Mouse (Mus musculus): Measurements from ENCODE around the gene Ndst4. TPM values are rescaled to one million over a fixed set of nuclear protein-coding genes. Genes with fewer than 3 reads are reported as not detected.

The Ndst4 gene
- polyA plus RNA-seq, 1 experiment from 2014 or later = not detected

GRCm38 (mm10) chr3:125660884-125661532, 257.1 kb downstream of the Ndst4 start:
- no peak overlapping the region for H3K9ac ChIP-seq
- H3K4me2 ChIP-seq = no peak overlapping the region
- no peaks in the 10 kb centered on the region for H3K27me3 ChIP-seq
- no peaks in the 10 kb centered on the region for H3K9me3 ChIP-seq (replicated peaks)
- no peaks in the 10 kb centered on the region for H3K36me3 ChIP-seq
- 45% methylated on average over 2 of the region's 2 CpGs for WGBS (ENCODE audit: insufficient replicate concordance)
- ATAC-seq (ENCODE audit: low read depth) (no peak), DNase-seq (no peak)
- no peaks in the 10 kb centered on the region for H3K4me1 ChIP-seq (replicated peaks)
- H3K27ac ChIP-seq = no peak overlapping the region
- no peak overlapping the region for H3K4me3 ChIP-seq (replicated peaks)

- H3K9ac ChIP-seq = no peak overlapping the region
- ATAC-seq (ENCODE audit: low read depth) (no peak), DNase-seq (no peak)
- 56% methylated on average over 9 of the region's 9 CpGs for WGBS (ENCODE audit: insufficient replicate concordance)
- H3K36me3 ChIP-seq = no peaks in the 10 kb centered on the region
- no peak overlapping the region for H3K4me2 ChIP-seq
- H3K4me3 ChIP-seq (replicated peaks) = no peak overlapping the region
- no peak overlapping the region for H3K27ac ChIP-seq
- no peaks in the 10 kb centered on the region for H3K4me1 ChIP-seq (replicated peaks)
- H3K9me3 ChIP-seq (replicated peaks) = no peaks in the 10 kb centered on the region
- H3K27me3 ChIP-seq = no peaks in the 10 kb centered on the region
These were observed 270.3 kb downstream of the Ndst4 start for GRCm38 (mm10) chr3:125673997-125674794.

GRCm38 (mm10) chr3:125675211-125675896, 271.5 kb downstream of the Ndst4 start:
- Histone ChIP-seq H3K27ac (no peak overlapping the region), H3K9ac (no peak overlapping the region), H3K27me3 (no peaks in the 10 kb centered on the region), H3K4me3 (replicated peaks) (no peak overlapping the region), H3K36me3 (no peaks in the 10 kb centered on the region), H3K9me3 (replicated peaks) (no peaks in the 10 kb centered on the region), H3K4me1 (replicated peaks) (no peaks in the 10 kb centered on the region), H3K4me2 (no peak overlapping the region)
- DNase-seq (no peak), ATAC-seq (ENCODE audit: low read depth) (no peak)
- 57% methylated on average over 6 of the region's 6 CpGs for WGBS (ENCODE audit: insufficient replicate concordance)

GRCm38 (mm10) chr3:125678924-125679323, 275.0 kb downstream of the Ndst4 start:
- H3K4me1 ChIP-seq (replicated peaks) = no peaks in the 10 kb centered on the region
- H3K4me2 ChIP-seq = no peak overlapping the region
- WGBS (ENCODE audit: insufficient replicate concordance) = 70% methylated on average over 9 of the region's 9 CpGs
- H3K9ac ChIP-seq = no peak overlapping the region
- no peak for DNase-seq
- no peaks in the 10 kb centered on the region for H3K36me3 ChIP-seq
- no peak overlapping the region for H3K4me3 ChIP-seq (replicated peaks)
- H3K9me3 ChIP-seq (replicated peaks) = no peaks in the 10 kb centered on the region
- no peak overlapping the region for H3K27ac ChIP-seq
- no peak for ATAC-seq (ENCODE audit: low read depth)
- no peaks in the 10 kb centered on the region for H3K27me3 ChIP-seq

- no peak for ATAC-seq (ENCODE audit: low read depth)
- 63% methylated on average over 8 of the region's 8 CpGs for WGBS (ENCODE audit: insufficient replicate concordance)
- H3K36me3 ChIP-seq = no peaks in the 10 kb centered on the region
These were observed 279.8 kb downstream of the Ndst4 start for GRCm38 (mm10) chr3:125683460-125684230.

GRCm38 (mm10) chr3:125684583-125684982, 280.7 kb downstream of the Ndst4 start:
- ATAC-seq (ENCODE audit: low read depth) (no peak), DNase-seq (no peak)
- H3K4me3 ChIP-seq (replicated peaks) = no peak overlapping the region
- no peaks in the 10 kb centered on the region for H3K36me3 ChIP-seq
- 63% methylated on average over 1 of the region's 1 CpGs for WGBS (ENCODE audit: insufficient replicate concordance)
- no peak overlapping the region for H3K9ac ChIP-seq
- no peaks in the 10 kb centered on the region for H3K27me3 ChIP-seq
- H3K27ac ChIP-seq = no peak overlapping the region
- H3K4me1 ChIP-seq (replicated peaks) = no peaks in the 10 kb centered on the region
- no peaks in the 10 kb centered on the region for H3K9me3 ChIP-seq (replicated peaks)
- H3K4me2 ChIP-seq = no peak overlapping the region

More at GRCm38 (mm10) chr3:125683460-125684230, 279.8 kb downstream of the Ndst4 start:
- H3K4me2 ChIP-seq = no peak overlapping the region
- no peaks in the 10 kb centered on the region for H3K27me3 ChIP-seq
- DNase-seq = no peak
- H3K4me3 ChIP-seq (replicated peaks) = no peak overlapping the region
- no peak overlapping the region for H3K9ac ChIP-seq
- no peak overlapping the region for H3K27ac ChIP-seq
- no peaks in the 10 kb centered on the region for H3K9me3 ChIP-seq (replicated peaks)
- no peaks in the 10 kb centered on the region for H3K4me1 ChIP-seq (replicated peaks)

- no peak overlapping the region for H3K27ac ChIP-seq
- no peaks in the 10 kb centered on the region for H3K36me3 ChIP-seq
- H3K27me3 ChIP-seq = no peaks in the 10 kb centered on the region
- DNase-seq (no peak), ATAC-seq (ENCODE audit: low read depth) (no peak)
- H3K9ac ChIP-seq = no peak overlapping the region
- H3K9me3 ChIP-seq (replicated peaks) = no peaks in the 10 kb centered on the region
- H3K4me2 ChIP-seq = no peak overlapping the region
- H3K4me3 ChIP-seq (replicated peaks) = no peak overlapping the region
- WGBS (ENCODE audit: insufficient replicate concordance) = 38% methylated on average over 2 of the region's 2 CpGs
- no peaks in the 10 kb centered on the region for H3K4me1 ChIP-seq (replicated peaks)
These were observed 283.7 kb downstream of the Ndst4 start for GRCm38 (mm10) chr3:125687601-125688000.

GRCm38 (mm10) chr3:125690948-125691347, 287.1 kb downstream of the Ndst4 start:
- Histone ChIP-seq H3K4me3 (replicated peaks) (no peak overlapping the region), H3K4me2 (no peak overlapping the region), H3K27ac (no peak overlapping the region), H3K9me3 (replicated peaks) (no peaks in the 10 kb centered on the region), H3K9ac (no peak overlapping the region), H3K36me3 (no peaks in the 10 kb centered on the region), H3K27me3 (no peaks in the 10 kb centered on the region), H3K4me1 (replicated peaks) (no peaks in the 10 kb centered on the region)
- WGBS (ENCODE audit: insufficient replicate concordance) = 62% methylated on average over 1 of the region's 1 CpGs
- no peak for DNase-seq
- no peak for ATAC-seq (ENCODE audit: low read depth)

GRCm38 (mm10) chr3:125722953-125723352, 319.1 kb downstream of the Ndst4 start:
- no peaks in the 10 kb centered on the region for H3K27me3 ChIP-seq
- no peaks in the 10 kb centered on the region for H3K36me3 ChIP-seq
- ATAC-seq (ENCODE audit: low read depth) = no peak
- 67% methylated on average over 2 of the region's 2 CpGs for WGBS (ENCODE audit: insufficient replicate concordance)
- no peak overlapping the region for H3K9ac ChIP-seq
- no peak for DNase-seq
- no peak overlapping the region for H3K4me3 ChIP-seq (replicated peaks)
- no peaks in the 10 kb centered on the region for H3K9me3 ChIP-seq (replicated peaks)
- no peak overlapping the region for H3K27ac ChIP-seq
- H3K4me1 ChIP-seq (replicated peaks) = no peaks in the 10 kb centered on the region
- no peak overlapping the region for H3K4me2 ChIP-seq

GRCm38 (mm10) chr3:125734945-125735344, 331.1 kb downstream of the Ndst4 start:
- ATAC-seq (ENCODE audit: low read depth) = no peak
- no peak for DNase-seq
- Histone ChIP-seq H3K27ac (no peak overlapping the region), H3K27me3 (no peaks in the 10 kb centered on the region), H3K4me1 (replicated peaks) (no peaks in the 10 kb centered on the region), H3K4me3 (replicated peaks) (no peak overlapping the region), H3K36me3 (no peaks in the 10 kb centered on the region), H3K4me2 (no peak overlapping the region), H3K9ac (no peak overlapping the region), H3K9me3 (replicated peaks) (no peaks in the 10 kb centered on the region)
- 48% methylated on average over 2 of the region's 2 CpGs for WGBS (ENCODE audit: insufficient replicate concordance)
